Mouse (Mus musculus): ENCODE measurements around the gene Plekhh2. TPM values are rescaled to one million over a fixed set of nuclear protein-coding genes. Genes with fewer than 3 reads are reported as not detected.

Gene Plekhh2
- polyA plus RNA-seq, 1 experiment from 2014 or later, result 0.89 TPM

DNA sequence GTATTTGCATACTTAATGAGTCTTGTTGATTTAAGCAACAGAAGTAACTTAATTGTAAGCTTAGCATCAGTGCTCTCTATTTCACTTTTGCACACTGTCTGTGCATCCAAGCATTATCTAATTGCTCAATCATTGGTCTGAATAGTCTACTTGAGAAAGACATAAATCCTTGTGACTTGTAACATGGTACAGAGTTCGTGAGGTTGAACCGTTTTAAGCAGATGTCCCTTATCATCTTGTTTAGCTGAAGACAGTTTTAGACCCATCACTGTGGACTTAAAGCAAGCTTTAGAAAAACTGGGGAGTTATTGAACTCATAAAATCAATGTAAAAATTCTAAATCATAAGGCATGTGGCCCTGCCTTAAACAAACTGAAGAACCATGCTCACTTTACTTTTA, 14.1 kb upstream of the Plekhh2 start:
- WGBS, result 67% methylated on average over 2 of the region's 2 CpGs
- peaks cover 6% of the 10 kb centered on the region; the same call in 1 of the 2 replicates for H3K4me1 ChIP-seq
- no peaks in the 10 kb centered on the region for H3K36me3 ChIP-seq (ENCODE audit: poor library complexity, severe bottlenecking)
- no peaks in the 10 kb centered on the region for H3K27me3 ChIP-seq
- H3K27ac ChIP-seq, result no peak overlapping the region
- no peak for ATAC-seq
- H3K9me3 ChIP-seq (replicated peaks), result no peaks in the 10 kb centered on the region
- no peak overlapping the region for H3K4me3 ChIP-seq
- H3K9ac ChIP-seq, result no peak overlapping the region
- H3K4me2 ChIP-seq, result no peak overlapping the region

DNA sequence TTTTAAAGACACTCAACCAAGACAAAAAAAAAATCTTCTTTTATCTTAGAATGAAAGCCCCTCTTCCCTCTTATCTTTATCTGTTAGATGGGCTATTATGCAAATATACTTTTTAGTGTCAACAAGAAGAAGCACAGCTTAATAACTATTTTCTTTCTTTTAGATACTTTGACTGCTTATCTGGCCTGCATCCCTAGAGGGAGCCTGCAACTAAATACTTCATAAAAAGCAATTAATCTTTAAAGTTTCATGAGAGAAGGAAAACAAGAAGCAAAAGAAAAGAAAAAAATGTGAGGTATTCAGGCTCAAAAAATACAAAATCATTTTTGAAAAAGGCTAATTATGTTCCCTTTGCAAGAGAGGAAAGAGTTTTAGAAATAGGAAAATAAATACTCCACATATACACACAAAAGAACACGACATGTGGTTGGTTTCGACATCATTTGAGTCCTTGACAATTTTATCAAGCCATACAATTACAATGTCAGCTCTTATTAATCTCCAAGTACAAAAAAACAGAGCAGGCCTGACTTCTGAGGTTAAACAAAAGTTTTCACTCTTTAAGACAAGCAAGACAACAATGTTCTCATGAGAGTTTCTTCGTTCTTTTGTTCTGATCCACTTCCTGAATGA, 13.6 kb upstream of the Plekhh2 start:
- Histone ChIP-seq H3K27me3 (no peaks in the 10 kb centered on the region), H3K4me3 (no peak overlapping the region), H3K27ac (no peak overlapping the region), H3K9me3 (replicated peaks) (no peaks in the 10 kb centered on the region), H3K36me3 (ENCODE audit: poor library complexity, severe bottlenecking) (no peaks in the 10 kb centered on the region), H3K4me1 (peaks cover 6% of the 10 kb centered on the region; the same call in 1 of the 2 replicates), H3K4me2 (no peak overlapping the region), H3K9ac (no peak overlapping the region)
- WGBS, result 65% methylated on average over 3 of the region's 3 CpGs
- ATAC-seq, result no peak

DNA sequence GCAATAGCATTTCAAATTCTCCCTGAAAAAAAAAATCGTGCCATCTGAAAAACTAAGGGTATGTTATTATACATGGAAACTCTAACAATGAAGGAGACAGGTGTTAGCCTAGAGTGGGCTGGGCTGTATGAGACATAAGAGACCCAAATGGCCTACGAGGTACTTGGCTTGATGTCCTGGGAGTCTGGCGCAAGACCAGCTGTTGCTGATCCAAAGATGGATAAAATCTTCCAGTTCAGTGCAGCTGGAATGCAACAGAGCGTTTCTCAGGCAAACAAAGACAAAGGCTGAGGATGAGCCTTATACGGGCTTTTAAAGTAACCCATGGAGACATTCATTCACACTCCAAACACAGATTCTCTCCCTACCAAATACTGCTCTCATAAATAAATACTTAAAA, 13.1 kb upstream of the Plekhh2 start:
- no peak overlapping the region for H3K27ac ChIP-seq
- no peaks in the 10 kb centered on the region for H3K27me3 ChIP-seq
- WGBS, result 25% methylated on average over 5 of the region's 5 CpGs
- H3K4me2 ChIP-seq, result no peak overlapping the region
- H3K4me3 ChIP-seq, result no peak overlapping the region
- H3K36me3 ChIP-seq (ENCODE audit: poor library complexity, severe bottlenecking), result no peaks in the 10 kb centered on the region
- peaks cover 6% of the 10 kb centered on the region; the same call in 1 of the 2 replicates for H3K4me1 ChIP-seq
- H3K9me3 ChIP-seq (replicated peaks), result no peaks in the 10 kb centered on the region
- H3K9ac ChIP-seq, result no peak overlapping the region
- peak; percentile 38; the same call in 1 of the 2 replicates for ATAC-seq

DNA sequence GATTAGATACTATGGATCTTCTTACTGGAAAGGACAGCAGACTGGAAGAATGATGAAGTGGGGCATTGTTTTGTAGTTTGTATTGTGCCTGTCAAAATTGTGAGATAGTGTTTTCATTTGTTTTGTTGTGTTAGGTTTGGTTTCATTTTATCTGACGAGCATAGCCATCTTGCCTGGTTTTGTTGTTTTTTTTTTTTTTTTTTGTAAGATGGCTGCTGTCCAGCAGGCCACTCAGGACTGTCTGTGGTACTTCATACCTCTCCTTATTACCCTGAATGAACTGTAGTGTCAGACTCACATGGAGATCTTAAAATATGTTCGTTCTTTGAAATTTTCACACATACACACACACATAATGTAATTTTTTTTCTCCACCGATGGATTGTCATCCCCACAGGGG, 9.4 kb upstream of the Plekhh2 start:
- Histone ChIP-seq H3K9me3 (replicated peaks) (no peaks in the 10 kb centered on the region), H3K4me3 (no peak overlapping the region), H3K27ac (no peak overlapping the region), H3K4me1 (peaks cover 6% of the 10 kb centered on the region; the same call in 1 of the 2 replicates), H3K27me3 (no peaks in the 10 kb centered on the region), H3K4me2 (no peak overlapping the region), H3K9ac (no peak overlapping the region), H3K36me3 (ENCODE audit: poor library complexity, severe bottlenecking) (no peaks in the 10 kb centered on the region)
- ATAC-seq, result no peak
- 74% methylated on average over 3 of the region's 3 CpGs for WGBS

DNA sequence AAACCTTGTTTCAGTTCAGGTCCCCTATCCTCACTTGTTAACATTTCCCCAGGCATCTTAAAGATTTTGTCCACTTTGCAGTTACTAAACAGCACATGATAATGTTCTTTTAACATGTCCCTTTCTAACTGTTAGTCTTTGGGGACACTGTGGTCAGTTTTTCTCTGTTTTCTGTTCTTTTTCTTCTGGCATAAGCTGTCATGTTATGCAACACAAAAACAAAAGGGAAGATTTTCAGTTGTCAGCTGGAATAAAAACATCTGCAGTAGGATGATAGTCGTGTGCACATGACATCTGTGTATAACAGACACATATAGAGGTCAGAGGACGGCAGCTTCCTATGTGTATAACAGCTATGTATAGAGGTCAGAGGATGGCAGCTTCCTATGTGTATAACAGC, 5.8 kb upstream of the Plekhh2 start:
- H3K27me3 ChIP-seq, result no peaks in the 10 kb centered on the region

DNA sequence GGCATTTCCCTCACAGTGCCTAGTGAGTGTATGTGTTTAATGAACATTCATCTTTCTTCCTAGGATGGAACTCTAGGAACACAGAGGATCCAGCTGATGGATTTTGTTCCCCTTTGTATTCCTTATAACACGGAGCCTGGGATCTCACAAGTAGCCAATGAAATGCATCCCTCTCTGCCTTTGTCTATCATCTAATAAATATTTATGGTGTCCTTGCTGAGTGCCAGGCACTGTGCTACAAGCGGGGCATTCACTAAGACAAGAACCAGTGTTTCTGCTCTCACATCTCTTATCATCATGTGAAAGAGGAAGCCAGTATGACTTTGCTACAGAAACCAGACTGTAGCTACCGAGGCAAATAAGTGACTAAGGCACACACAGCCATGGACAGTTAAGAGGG, 3.0 kb upstream of the Plekhh2 start:
- Histone ChIP-seq H3K4me3 (no peak overlapping the region), H3K27ac (no peak overlapping the region), H3K4me1 (peaks cover 19% of the 10 kb centered on the region), H3K9me3 (replicated peaks) (no peaks in the 10 kb centered on the region), H3K4me2 (no peak overlapping the region), H3K27me3 (0 out of 2 replicates have a peak, but pooled peaks cover 6% of the 10 kb centered on the region), H3K36me3 (ENCODE audit: poor library complexity, severe bottlenecking) (no peaks in the 10 kb centered on the region), H3K9ac (no peak overlapping the region)
- ATAC-seq, result no peak
- 42% methylated on average over 3 of the region's 3 CpGs for WGBS

More for the DNA sequence above, 5.8 kb upstream of the Plekhh2 start:
- no peak overlapping the region for H3K9ac ChIP-seq
- no peak overlapping the region for H3K27ac ChIP-seq
- no peak overlapping the region for H3K4me3 ChIP-seq
- ATAC-seq, result no peak
- no peak overlapping the region for H3K4me2 ChIP-seq
- no peaks in the 10 kb centered on the region for H3K9me3 ChIP-seq (replicated peaks)
- H3K36me3 ChIP-seq (ENCODE audit: poor library complexity, severe bottlenecking), result no peaks in the 10 kb centered on the region
- H3K4me1 ChIP-seq, result peaks cover 9% of the 10 kb centered on the region
- WGBS, result 80% methylated on average over 2 of the region's 2 CpGs

DNA sequence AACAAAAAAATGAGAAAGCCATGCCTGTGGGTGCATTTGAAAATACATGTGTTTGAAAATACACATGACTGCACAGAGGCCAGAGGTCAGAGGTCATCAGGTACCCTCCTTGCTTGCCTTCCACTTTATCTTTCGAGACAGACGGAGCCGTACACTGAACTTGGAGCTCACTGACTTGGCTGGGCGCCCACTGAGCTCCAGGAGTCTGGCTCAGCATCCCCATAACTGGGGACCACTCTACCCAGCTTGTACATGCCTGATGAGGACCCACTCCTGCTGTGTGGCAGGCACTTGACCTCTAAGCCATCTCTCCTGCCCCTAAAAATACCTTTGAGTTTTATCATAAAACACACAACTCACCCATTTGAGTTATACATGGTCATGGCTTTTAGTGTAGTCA, 2.5 kb upstream of the Plekhh2 start:
- H3K9me3 ChIP-seq (replicated peaks), result no peaks in the 10 kb centered on the region
- peaks cover 19% of the 10 kb centered on the region for H3K4me1 ChIP-seq
- no peaks in the 10 kb centered on the region for H3K36me3 ChIP-seq (ENCODE audit: poor library complexity, severe bottlenecking)
- no peak overlapping the region for H3K4me2 ChIP-seq
- no peak overlapping the region for H3K27ac ChIP-seq
- 0 out of 2 replicates have a peak, but pooled peaks cover 6% of the 10 kb centered on the region for H3K27me3 ChIP-seq
- no peak overlapping the region for H3K4me3 ChIP-seq
- 55% methylated on average over 4 of the region's 4 CpGs for WGBS
- ATAC-seq, result no peak
- H3K9ac ChIP-seq, result no peak overlapping the region

DNA sequence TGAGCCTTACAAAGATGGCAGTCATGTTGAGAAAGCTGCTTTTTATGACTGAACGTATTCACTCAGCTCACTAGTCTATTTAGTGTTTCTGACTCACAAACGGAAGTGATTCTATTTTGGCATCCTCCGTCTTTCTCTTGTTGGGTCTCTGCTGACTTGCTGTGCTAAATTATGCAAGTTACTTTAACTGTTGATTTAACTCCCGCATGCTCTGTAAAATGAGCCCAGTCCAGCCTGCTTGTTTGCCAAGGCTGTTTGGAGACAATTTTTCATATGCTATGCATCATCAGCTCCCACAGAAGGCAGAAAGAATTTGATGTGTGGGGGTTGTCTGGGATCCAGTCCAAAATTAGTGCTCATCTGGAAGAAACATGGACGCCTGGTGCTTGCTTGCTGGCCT, 1.3 kb upstream of the Plekhh2 start:
- 55% methylated on average over 5 of the region's 5 CpGs for WGBS
- Histone ChIP-seq H3K4me2 (no peak overlapping the region), H3K36me3 (ENCODE audit: poor library complexity, severe bottlenecking) (no peaks in the 10 kb centered on the region), H3K4me1 (peaks cover 19% of the 10 kb centered on the region), H3K27ac (peak overlapping the region; percentile 2; the same call in 1 of the 2 replicates), H3K9ac (no peak overlapping the region), H3K9me3 (replicated peaks) (no peaks in the 10 kb centered on the region), H3K4me3 (no peak overlapping the region), H3K27me3 (0 out of 2 replicates have a peak, but pooled peaks cover 6% of the 10 kb centered on the region)
- no peak for ATAC-seq

DNA sequence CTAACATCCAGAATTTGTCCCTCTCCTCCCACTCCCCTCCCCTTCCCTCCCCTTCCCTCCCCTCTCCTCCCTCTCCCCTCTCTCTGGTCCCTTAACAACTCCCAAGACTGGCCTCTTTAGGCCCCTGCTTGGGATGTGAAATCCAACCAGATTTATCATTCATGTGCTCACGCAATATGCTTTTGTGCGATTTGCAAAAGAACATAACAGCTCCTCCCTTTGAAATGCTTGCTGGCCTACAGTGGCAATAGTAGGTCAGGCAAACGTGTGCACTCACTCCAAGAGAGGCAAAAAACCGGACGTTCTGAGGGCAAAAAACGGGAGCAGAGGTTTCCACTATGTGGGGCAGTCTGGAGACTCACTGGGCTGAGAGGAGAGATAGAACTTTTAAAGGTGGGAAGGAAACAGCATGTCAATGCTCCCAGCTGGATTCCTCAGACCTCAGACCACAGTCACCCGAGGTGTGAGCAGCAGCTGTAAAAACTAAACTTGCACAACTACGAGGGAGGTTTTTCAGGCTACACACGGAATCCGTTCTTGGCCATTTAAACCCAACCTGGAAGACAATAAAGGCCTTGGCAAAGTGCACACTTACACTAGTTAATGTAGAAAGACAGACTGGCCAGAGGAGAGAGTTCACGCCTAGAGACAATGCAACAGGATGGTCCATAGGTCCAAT, 595 bp upstream of the Plekhh2 start:
- Histone ChIP-seq H3K36me3 (ENCODE audit: poor library complexity, severe bottlenecking) (no peaks in the 10 kb centered on the region), H3K27ac (no peak overlapping the region), H3K27me3 (0 out of 2 replicates have a peak, but pooled peaks cover 6% of the 10 kb centered on the region), H3K9me3 (replicated peaks) (no peaks in the 10 kb centered on the region), H3K9ac (peak overlapping the region; percentile 85), H3K4me3 (peak overlapping the region; percentile 74), H3K4me2 (peak overlapping the region; percentile 94), H3K4me1 (peaks cover 19% of the 10 kb centered on the region)
- ATAC-seq, result no peak
- 30% methylated on average over 11 of the region's 11 CpGs for WGBS

DNA sequence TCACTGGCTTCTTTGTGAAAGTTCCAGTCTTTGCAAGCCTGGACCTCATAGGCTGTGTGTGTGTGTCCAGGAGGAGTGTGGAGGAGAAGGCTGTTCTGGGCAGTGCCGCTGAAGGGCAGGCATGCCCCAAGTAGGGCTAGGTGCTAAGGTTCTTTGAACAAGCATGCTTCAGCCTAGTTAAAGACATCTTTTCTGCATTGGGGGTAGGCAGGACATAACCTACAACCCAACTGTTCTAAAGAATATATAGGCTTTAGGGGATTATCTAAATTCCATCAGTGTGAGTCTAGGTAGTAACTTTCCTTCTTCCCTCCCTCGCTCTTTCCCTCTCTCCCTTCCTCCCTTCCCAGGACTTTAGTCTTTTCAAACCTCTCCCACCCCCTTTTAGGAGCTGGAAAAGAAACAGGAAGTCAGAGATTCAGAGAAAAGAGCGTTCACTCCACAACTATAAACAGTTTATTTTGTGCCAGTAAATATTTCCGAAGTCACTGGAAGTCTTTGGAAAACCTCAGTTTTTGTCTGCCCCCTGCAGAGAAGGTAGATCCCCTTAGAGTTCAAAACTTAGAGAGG, 906 bp downstream of the Plekhh2 start:
- 41% methylated on average over 4 of the region's 4 CpGs for WGBS
- Histone ChIP-seq H3K4me1 (peaks cover 19% of the 10 kb centered on the region), H3K36me3 (ENCODE audit: poor library complexity, severe bottlenecking) (no peaks in the 10 kb centered on the region), H3K9ac (peak overlapping the region; percentile 85), H3K4me3 (peak overlapping the region; percentile 74), H3K27me3 (0 out of 2 replicates have a peak, but pooled peaks cover 6% of the 10 kb centered on the region), H3K4me2 (peak overlapping the region; percentile 94), H3K9me3 (replicated peaks) (no peaks in the 10 kb centered on the region), H3K27ac (no peak overlapping the region)
- ATAC-seq, result 0 out of 2 replicates have a peak, but pooled peaks have one; percentile 5

DNA sequence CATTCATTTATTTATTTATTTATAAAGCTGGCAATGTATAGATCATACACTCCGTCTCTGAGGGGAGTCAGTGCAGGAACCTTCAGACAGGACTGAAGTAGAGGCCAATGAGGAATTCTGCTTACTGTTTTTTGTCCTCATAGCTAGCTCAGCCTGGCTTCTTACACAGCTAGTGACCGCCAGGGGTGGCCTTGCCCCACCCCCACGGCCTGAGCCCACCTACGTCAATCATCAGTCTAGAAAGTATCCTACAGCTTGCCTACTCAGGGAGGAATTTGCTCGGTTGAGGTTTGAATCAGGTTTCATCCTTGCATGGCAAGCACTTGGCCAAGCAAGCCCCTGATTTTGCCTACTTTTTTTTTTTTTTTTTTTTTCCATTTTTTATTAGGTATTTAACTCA, 4.2 kb downstream of the Plekhh2 start:
- 91% methylated on average over 5 of the region's 5 CpGs for WGBS
- Histone ChIP-seq H3K27ac (no peak overlapping the region), H3K9ac (no peak overlapping the region), H3K36me3 (ENCODE audit: poor library complexity, severe bottlenecking) (no peaks in the 10 kb centered on the region), H3K4me1 (peaks cover 11% of the 10 kb centered on the region), H3K9me3 (replicated peaks) (no peaks in the 10 kb centered on the region), H3K4me3 (no peak overlapping the region), H3K27me3 (0 out of 2 replicates have a peak, but pooled peaks cover 6% of the 10 kb centered on the region), H3K4me2 (no peak overlapping the region)
- ATAC-seq, result no peak

DNA sequence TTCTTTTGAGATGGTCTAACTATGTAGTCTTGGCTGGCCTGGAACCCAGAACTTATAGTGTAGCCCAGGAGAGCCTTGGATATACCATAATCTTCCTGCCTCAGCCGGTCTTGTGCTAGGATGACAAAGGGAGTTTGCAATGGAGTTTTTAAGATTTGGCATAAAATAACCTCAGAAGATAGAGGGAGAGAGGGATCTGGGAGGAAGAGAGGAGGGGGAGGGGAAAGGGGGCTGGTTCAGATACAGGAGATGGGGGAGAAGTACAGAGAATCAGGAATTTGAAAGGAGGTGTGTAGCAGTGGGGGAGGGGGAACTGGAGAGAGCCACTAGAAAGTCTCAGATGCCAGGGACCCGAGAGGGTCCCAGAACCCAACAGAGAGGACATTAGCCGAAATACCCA, 7.7 kb downstream of the Plekhh2 start:
- no peak for ATAC-seq
- Histone ChIP-seq H3K27me3 (no peaks in the 10 kb centered on the region), H3K36me3 (ENCODE audit: poor library complexity, severe bottlenecking) (no peaks in the 10 kb centered on the region), H3K9ac (no peak overlapping the region), H3K27ac (no peak overlapping the region), H3K9me3 (replicated peaks) (no peaks in the 10 kb centered on the region), H3K4me2 (no peak overlapping the region), H3K4me3 (no peak overlapping the region), H3K4me1 (no peaks in the 10 kb centered on the region)
- 89% methylated on average over 3 of the region's 3 CpGs for WGBS
